Mouse (Mus musculus) limb, embryonic 15.5 days (tissue): ENCODE data around the gene Ift46. TPM values are rescaled to one million over a fixed set of nuclear protein-coding genes. Genes with fewer than 3 reads are reported as not detected.

ENCODE experiments used
- ATAC-seq: fragments of 200-750 bp; cut with Nextera tagmentation; 2 replicates; pipeline ENCODE4 v1.8.0; 2017; ENCODE audit warnings: low read depth, moderate TSS enrichment; ENCODE audit not compliant: insufficient number of reproducible peaks, low FRiP score, low TSS enrichment
- H3K27ac ChIP-seq: fragments of 300-500 bp; sonication (generic); 2 replicates; pipeline ENCODE4 v1.5.1; 2015; ENCODE audit warnings: moderate library complexity, mild to moderate bottlenecking, inconsistent platforms
- H3K27me3 ChIP-seq: fragments of 300-500 bp; sonication (generic); 2 replicates; pipeline ENCODE4 v1.6.1; 2015; ENCODE audit warnings: inconsistent platforms
- H3K36me3 ChIP-seq: fragments of 300-500 bp; sonication (generic); 2 replicates; pipeline ENCODE4 v1.6.1; 2015; ENCODE audit warnings: inconsistent platforms
- H3K4me1 ChIP-seq: fragments of 300-500 bp; sonication (generic); 2 replicates; pipeline ENCODE4 v1.6.1; 2015; ENCODE audit warnings: inconsistent platforms
- H3K4me2 ChIP-seq: fragments of 300-500 bp; sonication (generic); 2 replicates; pipeline ENCODE4 v1.6.1; 2015; ENCODE audit warnings: mild to moderate bottlenecking, inconsistent platforms
- H3K4me3 ChIP-seq: fragments of 300-500 bp; sonication (generic); 2 replicates; pipeline ENCODE4 v1.5.1; 2015; ENCODE audit warnings: mild to moderate bottlenecking, inconsistent platforms
- H3K9ac ChIP-seq: fragments of 300-500 bp; sonication (generic); 2 replicates; pipeline ENCODE4 v1.6.1; 2015; ENCODE audit warnings: inconsistent platforms
- H3K9me3 ChIP-seq: fragments of 300-500 bp; sonication (generic); 2 replicates; pipeline ENCODE4 v1.6.1; 2016; ENCODE audit warnings: inconsistent platforms
- WGBS: fragments of 180-500 bp; shearing (Covaris S2); methylation state at CpG from one replicate; pipeline ENCODE4 v1.1.7; 2015; 5-methylcytosine and 5-hydroxymethylcytosine counted together
- polyA plus RNA-seq: library from polyadenylated mRNA; unstranded; fragments of >200 nt; fragmentation: Nextera tagmentation; extraction: Ambion mirVana; gene quantifications from 2 replicates; pipeline ENCODE4 v1.2.1, GENCODE M21; 2015

Ift46 gene
- polyA plus RNA-seq, 1 experiment from 2014 or later, result 106 TPM

GRCm38 (mm10) chr9:44819920-44820827 lies 52.5 kb downstream of the Ift46 start:
- Histone ChIP-seq H3K9me3 (no peaks in the 10 kb centered on the region), H3K4me3 (no peak overlapping the region), H3K4me1 (no peaks in the 10 kb centered on the region), H3K27ac (no peak overlapping the region), H3K4me2 (no peak overlapping the region), H3K36me3 (peaks cover 99% of the 10 kb centered on the region), H3K9ac (no peak overlapping the region), H3K27me3 (no peaks in the 10 kb centered on the region)
- ATAC-seq, result no peak
- 89% methylated on average over 15 of the region's 15 CpGs for WGBS

DNA sequence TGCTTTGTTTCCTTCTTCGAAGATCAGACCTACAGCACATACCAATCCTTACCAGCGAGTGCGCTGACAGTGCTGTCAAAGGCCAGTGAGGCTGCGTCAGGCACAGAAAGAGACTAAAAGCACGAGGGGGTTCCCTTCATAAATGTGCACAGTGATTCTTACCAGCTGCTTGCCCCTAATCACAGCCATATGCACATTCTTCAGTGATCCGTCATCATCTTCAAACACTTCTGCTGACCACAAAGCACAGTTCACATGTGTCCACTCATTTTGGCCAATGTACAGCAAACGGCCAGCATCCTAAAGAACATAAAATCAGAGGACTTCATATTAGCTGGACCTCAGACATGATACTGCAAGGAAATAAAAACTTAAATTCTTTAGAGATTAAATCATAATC lies 59.0 kb downstream of the Ift46 start:
- Histone ChIP-seq H3K9ac (no peak overlapping the region), H3K36me3 (peaks cover 94% of the 10 kb centered on the region), H3K4me3 (no peak overlapping the region), H3K4me2 (no peak overlapping the region), H3K27me3 (no peaks in the 10 kb centered on the region), H3K9me3 (no peaks in the 10 kb centered on the region), H3K27ac (no peak overlapping the region), H3K4me1 (no peaks in the 10 kb centered on the region)
- ATAC-seq, result no peak
- WGBS, result 50% methylated on average over 7 of the region's 7 CpGs

DNA sequence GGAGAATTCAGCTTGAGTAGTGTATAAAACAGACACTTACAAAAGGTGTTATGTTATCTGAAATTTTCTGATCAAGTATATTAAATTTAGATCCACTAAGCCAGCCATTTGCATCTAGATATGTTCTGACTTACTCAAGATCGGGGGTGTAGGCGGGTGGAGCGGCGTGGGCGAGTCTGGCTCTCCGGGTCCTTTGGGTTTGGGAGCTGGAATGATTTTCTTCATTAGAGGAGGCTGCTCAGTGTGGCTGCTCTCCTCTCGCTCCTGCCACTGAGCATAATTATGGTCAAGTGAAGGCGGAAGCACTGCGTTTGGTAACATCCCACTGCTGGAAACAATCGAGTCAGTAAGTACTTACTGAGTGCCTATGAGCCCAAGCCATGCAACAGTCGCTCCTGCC lies 61.2 kb downstream of the Ift46 start:
- no peak for ATAC-seq
- no peaks in the 10 kb centered on the region for H3K9me3 ChIP-seq
- 96% methylated on average over 11 of the region's 11 CpGs for WGBS
- no peak overlapping the region for H3K4me3 ChIP-seq
- no peak overlapping the region for H3K9ac ChIP-seq
- H3K4me2 ChIP-seq, result no peak overlapping the region
- H3K4me1 ChIP-seq, result no peaks in the 10 kb centered on the region
- no peak overlapping the region for H3K27ac ChIP-seq
- no peaks in the 10 kb centered on the region for H3K27me3 ChIP-seq
- H3K36me3 ChIP-seq, result peaks cover 94% of the 10 kb centered on the region

- Histone ChIP-seq H3K4me1 (no peaks in the 10 kb centered on the region), H3K4me2 (no peak overlapping the region), H3K36me3 (peaks cover 95% of the 10 kb centered on the region), H3K9me3 (no peaks in the 10 kb centered on the region), H3K4me3 (no peak overlapping the region), H3K27ac (no peak overlapping the region), H3K9ac (no peak overlapping the region), H3K27me3 (no peaks in the 10 kb centered on the region)
- no peak for ATAC-seq
- 78% methylated on average over 2 of the region's 2 CpGs for WGBS
These were observed 62.8 kb downstream of the Ift46 start for GRCm38 (mm10) chr9:44830506-44830905.

DNA sequence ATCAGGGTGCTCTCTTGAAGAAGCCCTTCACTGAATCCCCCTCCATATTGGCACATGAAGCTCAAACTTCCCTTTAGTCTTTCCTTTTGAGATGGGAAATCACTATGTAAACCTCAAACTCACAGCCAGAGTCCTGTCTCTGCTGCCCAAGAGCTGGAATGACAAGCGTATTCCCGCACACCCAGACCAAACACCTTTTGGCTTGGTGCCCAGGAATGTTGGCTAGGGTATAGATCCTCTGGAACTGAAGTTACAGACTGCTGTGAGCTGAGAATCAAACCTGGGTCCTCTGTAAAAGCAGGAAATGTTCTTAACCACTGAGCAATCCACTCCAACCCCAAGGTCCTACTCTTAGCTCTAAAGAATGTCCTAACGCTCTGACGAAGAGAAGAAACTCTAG lies 64.6 kb downstream of the Ift46 start:
- H3K9me3 ChIP-seq, result no peaks in the 10 kb centered on the region
- no peak for ATAC-seq
- H3K27me3 ChIP-seq, result no peaks in the 10 kb centered on the region
- peaks cover 90% of the 10 kb centered on the region for H3K36me3 ChIP-seq
- H3K4me2 ChIP-seq, result no peak overlapping the region
- no peaks in the 10 kb centered on the region for H3K4me1 ChIP-seq
- no peak overlapping the region for H3K9ac ChIP-seq
- WGBS, result 67% methylated on average over 4 of the region's 4 CpGs
- H3K4me3 ChIP-seq, result no peak overlapping the region
- no peak overlapping the region for H3K27ac ChIP-seq

DNA sequence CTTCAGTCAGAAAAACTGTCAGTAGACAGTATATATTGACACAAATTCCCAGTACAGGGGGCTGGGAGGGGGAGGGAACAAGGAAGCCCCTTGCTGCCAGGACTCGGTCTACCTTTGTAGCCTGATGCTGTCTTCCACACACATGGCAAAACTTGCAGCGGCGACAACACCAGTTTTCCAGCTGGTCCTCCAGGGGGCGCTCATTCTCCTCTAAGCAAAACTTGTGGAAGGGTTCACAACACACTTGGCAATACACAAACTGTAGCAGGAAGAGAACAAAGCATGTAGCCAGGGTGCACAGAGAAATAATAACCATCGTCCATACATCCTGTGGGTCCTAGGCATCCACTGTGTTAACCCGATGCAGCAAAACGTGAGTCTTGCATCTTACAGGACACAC lies 68.7 kb downstream of the Ift46 start:
- peaks cover 87% of the 10 kb centered on the region for H3K36me3 ChIP-seq
- H3K4me1 ChIP-seq, result no peaks in the 10 kb centered on the region
- no peaks in the 10 kb centered on the region for H3K9me3 ChIP-seq
- no peaks in the 10 kb centered on the region for H3K27me3 ChIP-seq
- H3K27ac ChIP-seq, result no peak overlapping the region
- H3K4me3 ChIP-seq, result no peak overlapping the region
- WGBS, result 44% methylated on average over 7 of the region's 7 CpGs
- ATAC-seq, result no peak
- no peak overlapping the region for H3K4me2 ChIP-seq
- no peak overlapping the region for H3K9ac ChIP-seq

GRCm38 (mm10) chr9:44841241-44841640 lies 73.5 kb downstream of the Ift46 start:
- Histone ChIP-seq H3K9me3 (no peaks in the 10 kb centered on the region), H3K9ac (no peak overlapping the region), H3K4me3 (no peak overlapping the region), H3K36me3 (peaks cover 86% of the 10 kb centered on the region), H3K27ac (no peak overlapping the region), H3K4me1 (no peaks in the 10 kb centered on the region), H3K27me3 (no peaks in the 10 kb centered on the region), H3K4me2 (no peak overlapping the region)
- WGBS, result 85% methylated on average over 10 of the region's 10 CpGs
- no peak for ATAC-seq

Other genes starting within 250 kb of the Ift46 start
- 0.24 and 0.46 TPM in 2 replicates for gene Cxcr5, start 206.0 kb upstream of the Ift46 start, polyA plus RNA-seq
- gene Ddx6, start 163.0 kb upstream of the Ift46 start, polyA plus RNA-seq, result 17.7 and 18.4 TPM in 2 replicates
- not detected in 2 replicates for gene Treh, start 94.7 kb upstream of the Ift46 start, polyA plus RNA-seq
- gene Phldb1, start 32.7 kb upstream of the Ift46 start, polyA plus RNA-seq, result 37.8 and 39.2 TPM in 2 replicates
- gene Arcn1, start 63 bp upstream of the Ift46 start, polyA plus RNA-seq, result 221 and 223 TPM in 2 replicates
- 2.3 and 2.6 TPM in 2 replicates for gene Tmem25, start 31.4 kb downstream of the Ift46 start, polyA plus RNA-seq
- 0.56 and 0.65 TPM in 2 replicates for gene Ttc36, start 35.2 kb downstream of the Ift46 start, polyA plus RNA-seq
- gene Kmt2a, start 113.4 kb downstream of the Ift46 start, polyA plus RNA-seq, result 12.4 and 13.7 TPM in 2 replicates
- gene Atp5l, start 152.8 kb downstream of the Ift46 start, polyA plus RNA-seq, result 568 and 652 TPM in 2 replicates
- gene Ube4a, start 197.7 kb downstream of the Ift46 start, polyA plus RNA-seq, result 23.9 and 24.8 TPM in 2 replicates
- gene Cd3g, start 212.5 kb downstream of the Ift46 start, polyA plus RNA-seq, result 0.51 and 0.76 TPM in 2 replicates
- 0.28 TPM in 1 of 2 replicates, not detected in the other for gene Cd3d, start 213.9 kb downstream of the Ift46 start, polyA plus RNA-seq
- 0.38 and 0.45 TPM in 2 replicates for gene Cd3e, start 241.7 kb downstream of the Ift46 start, polyA plus RNA-seq